In genomic region chr7:64839801-64840575, GRCm38 (mm10) we compare ENCODE assay signal across 7 mouse cellular contexts. TPM values are rescaled to one million over a fixed set of nuclear protein-coding genes. Genes with fewer than 3 reads are reported as not detected.
A peak's percentile ranks its signal among the peaks of the same experiment; 100 is the strongest.
DNase-seq lines count a peak whose midpoint lies in the region; ATAC-seq lines count a peak whose summit lies in the region.

No protein-coding gene starts in this region.

- H3K4me1 ChIP-seq in forebrain, embryonic 12.5 days, result peaks cover 24% of the 10 kb centered on the region
- peaks cover 6% of the 10 kb centered on the region; the same call in 1 of the 2 replicates for H3K4me1 ChIP-seq in heart, embryonic 16.5 days (ENCODE audit: control insufficient read depth, insufficient read depth, low read length)
- H3K4me1 ChIP-seq in liver, embryonic 11.5 days (replicated peaks; ENCODE audit: control insufficient read depth, insufficient read depth, low read length), result no peaks in the 10 kb centered on the region
- peaks cover 29% of the 10 kb centered on the region for H3K4me1 ChIP-seq in neural tube, embryonic 12.5 days

- 0 out of 2 replicates have a peak overlapping the region, but pooled peaks have one; percentile 29 for H3K9ac ChIP-seq in forebrain, embryonic 12.5 days
- H3K9ac ChIP-seq in heart, embryonic 16.5 days (ENCODE audit: low read length), result peak overlapping the region; percentile 21; the same call in 1 of the 2 replicates
- H3K9ac ChIP-seq in liver, embryonic 11.5 days (ENCODE audit: low read depth, low read length), result no peak overlapping the region
- 0 out of 2 replicates have a peak overlapping the region, but pooled peaks have one; percentile 40 for H3K9ac ChIP-seq in neural tube, embryonic 12.5 days

- H3K27me3 ChIP-seq in forebrain, embryonic 12.5 days, result no peaks in the 10 kb centered on the region
- no peaks in the 10 kb centered on the region for H3K27me3 ChIP-seq in heart, embryonic 16.5 days (ENCODE audit: control insufficient read depth, insufficient read depth, low read length)
- no peaks in the 10 kb centered on the region for H3K27me3 ChIP-seq in liver, embryonic 11.5 days (replicated peaks; ENCODE audit: control insufficient read depth, insufficient read depth, low read length)
- peaks cover 8% of the 10 kb centered on the region; the same call in 1 of the 2 replicates for H3K27me3 ChIP-seq in neural tube, embryonic 12.5 days (replicated peaks)

- H3K4me3 ChIP-seq in forebrain, embryonic 12.5 days (replicated peaks), result peak overlapping the region; percentile 32
- peak overlapping the region; percentile 36 for H3K4me3 ChIP-seq in heart, embryonic 16.5 days (ENCODE audit: low read length)
- H3K4me3 ChIP-seq in liver, embryonic 11.5 days (ENCODE audit: low read depth, low read length), result peak overlapping the region; percentile 35
- peak overlapping the region; percentile 19 for H3K4me3 ChIP-seq in neural tube, embryonic 12.5 days

- under 1% methylated on average over 21 of the region's 21 CpGs for WGBS in forebrain, embryonic 12.5 days
- WGBS in heart, embryonic 16.5 days, result 3% methylated on average over 21 of the region's 21 CpGs
- 1% methylated on average over 21 of the region's 21 CpGs for WGBS in liver, embryonic 11.5 days
- 1% methylated on average over 21 of the region's 21 CpGs for WGBS in neural tube, embryonic 12.5 days

- peak overlapping the region; percentile 58 for H3K4me2 ChIP-seq in forebrain, embryonic 12.5 days
- H3K4me2 ChIP-seq in heart, embryonic 16.5 days (ENCODE audit: low read depth, low read length), result peak overlapping the region; percentile 69
- peak overlapping the region; percentile 59 for H3K4me2 ChIP-seq in liver, embryonic 11.5 days
- peak overlapping the region; percentile 57 for H3K4me2 ChIP-seq in neural tube, embryonic 12.5 days (replicated peaks)

- no peak overlapping the region for H3K27ac ChIP-seq in forebrain, embryonic 12.5 days
- H3K27ac ChIP-seq in heart, embryonic 16.5 days (ENCODE audit: low read length), result no peak overlapping the region
- no peak overlapping the region for H3K27ac ChIP-seq in liver, embryonic 11.5 days (ENCODE audit: low read depth, low read length)
- H3K27ac ChIP-seq in neural tube, embryonic 12.5 days, result peak overlapping the region; percentile 20; the same call in 1 of the 2 replicates

- DNase-seq in brain, adult 2 months (ENCODE audit: low read depth, low spot score), result peak; percentile 88
- peak; percentile 43 to 54 for DNase-seq in kidney, postnatal 25 days
- DNase-seq in liver, embryonic 11.5 days (ENCODE audit: low spot score), result peak; percentile 36
- DNase-seq in thymus, postnatal 10 days (ENCODE audit: low spot score in 2 of 2), result peak; percentile 5 to 19

- no peaks in the 10 kb centered on the region for H3K36me3 ChIP-seq in forebrain, embryonic 12.5 days (replicated peaks)
- no peaks in the 10 kb centered on the region for H3K36me3 ChIP-seq in heart, embryonic 16.5 days (ENCODE audit: control insufficient read depth, insufficient read depth)
- no peaks in the 10 kb centered on the region for H3K36me3 ChIP-seq in liver, embryonic 11.5 days (ENCODE audit: control insufficient read depth, insufficient read depth, low read length)
- H3K36me3 ChIP-seq in neural tube, embryonic 12.5 days, result no peaks in the 10 kb centered on the region

- H3K9me3 ChIP-seq in forebrain, embryonic 12.5 days, result no peaks in the 10 kb centered on the region
- no peaks in the 10 kb centered on the region for H3K9me3 ChIP-seq in heart, embryonic 16.5 days (replicated peaks; ENCODE audit: control insufficient read depth, low read length)
- H3K9me3 ChIP-seq in liver, embryonic 11.5 days (ENCODE audit: control insufficient read depth, low read length), result no peaks in the 10 kb centered on the region
- H3K9me3 ChIP-seq in neural tube, embryonic 12.5 days, result no peaks in the 10 kb centered on the region

- peak; percentile 90 for ATAC-seq in forebrain, embryonic 12.5 days (ENCODE audit: low FRiP score)
- ATAC-seq in heart, embryonic 16.5 days (replicated peaks; ENCODE audit: extremely low read depth, insufficient read depth, low FRiP score), result peak; percentile 72
- ATAC-seq in liver, embryonic 11.5 days (replicated peaks; ENCODE audit: low FRiP score), result peak; percentile 56
- ATAC-seq in neural tube, embryonic 12.5 days (ENCODE audit: low FRiP score, low read depth), result peak; percentile 69

RNA-seq across cellular contexts. Expression of gene Nsmce3, which starts 32.8 kb away (rescaled TPM):
- 10.4 and 10.7 TPM in 2 replicates for polyA plus RNA-seq in forebrain, embryonic 12.5 days (2016; fragmentation: Nextera tagmentation; extraction: Ambion mirVana)
- polyA plus RNA-seq in heart, embryonic 16.5 days (2015; fragmentation: Nextera tagmentation; extraction: Ambion mirVana), result 7.1 and 9.3 TPM in 2 replicates
- 11.3 and 11.6 TPM in 2 replicates for polyA plus RNA-seq in liver, embryonic 11.5 days (2014; fragmentation: Nextera tagmentation; extraction: Ambion mirVana)
- polyA plus RNA-seq in neural tube, embryonic 12.5 days (2016; fragmentation: Nextera tagmentation; extraction: Ambion mirVana), result 9.9 and 10.3 TPM in 2 replicates

Comparison
In these comparisons a context has a peak if more than half of its experiments do, and no peak if none do; other contexts are left out.
1. DNase-seq: peak in every context shown above with its lines; median percentile 88 in brain, adult 2 months; 48 in kidney, postnatal 25 days; 36 in liver, embryonic 11.5 days; 12 in thymus, postnatal 10 days.